ENCODE assay signal across 9 mouse cellular contexts in genomic region chr13:16023070-16024039, GRCm38 (mm10). TPM values are rescaled to one million over a fixed set of nuclear protein-coding genes. Genes with fewer than 3 reads are reported as not detected.
A peak's percentile ranks its signal among the peaks of the same experiment; 100 is the strongest.
DNase-seq lines count a peak whose midpoint lies in the region; ATAC-seq and TF ChIP-seq lines count a peak whose summit lies in the region.
"Had no signal": no experiment of that assay in that cellular context is flagged by ENCODE, and none has a peak within 500 bp of the region (broad histone marks: within the 10 kb centered on the region; RNA-seq: fewer than 3 reads in every experiment).

No protein-coding gene starts in this region.

- H3K36me3 ChIP-seq in kidney, embryonic 15.5 days = no peaks in the 10 kb centered on the region
- H3K36me3 ChIP-seq in forebrain, postnatal 0 days (ENCODE audit: insufficient read depth) = no peaks in the 10 kb centered on the region

- ATAC-seq in kidney, embryonic 15.5 days (replicated peaks; ENCODE audit: low FRiP score) = peak; percentile 84
- peak; percentile 94 for ATAC-seq in forebrain, postnatal 0 days

- no peak for DNase-seq in kidney, postnatal 25 days
- peak; percentile 66 for DNase-seq in forebrain, postnatal 0 days
- DNase-seq in mesoderm, embryonic 11.5 days (ENCODE audit: low read depth, low spot score) = peak; percentile 45
- DNase-seq in thymus, postnatal 0 days (ENCODE audit: low spot score) = no peak
- DNase-seq in spleen, postnatal 14 days (ENCODE audit: low spot score in 2 of 2) = no peak
- DNase-seq in urinary bladder, adult 2 months (ENCODE audit: low spot score) = no peak
- DNase-seq: liver had no signal

- H3K9me3 ChIP-seq in kidney, embryonic 15.5 days (replicated peaks) = no peaks in the 10 kb centered on the region
- no peaks in the 10 kb centered on the region for H3K9me3 ChIP-seq in forebrain, postnatal 0 days (ENCODE audit: low read length)

- H3K4me1 ChIP-seq in kidney, embryonic 15.5 days = peaks cover 15% of the 10 kb centered on the region
- H3K4me1 ChIP-seq in cortical plate, adult 2 months (ENCODE audit: control insufficient read depth, insufficient read depth, low read length) = peaks cover 2% of the 10 kb centered on the region
- no peaks in the 10 kb centered on the region for H3K4me1 ChIP-seq in forebrain, postnatal 0 days (ENCODE audit: insufficient read depth)

- peaks cover 13% of the 10 kb centered on the region for H3K27me3 ChIP-seq in kidney, embryonic 15.5 days
- no peaks in the 10 kb centered on the region for H3K27me3 ChIP-seq in forebrain, postnatal 0 days (ENCODE audit: insufficient read depth, low read length)

- no peak overlapping the region for H3K9ac ChIP-seq in kidney, embryonic 15.5 days
- H3K9ac ChIP-seq in forebrain, postnatal 0 days = peak overlapping the region; percentile 42

- H3K27ac ChIP-seq in kidney, embryonic 15.5 days = no peak overlapping the region
- H3K27ac ChIP-seq in cortical plate, adult 2 months (ENCODE audit: insufficient read depth, low read length) = peak overlapping the region; percentile 87
- H3K27ac ChIP-seq in forebrain, postnatal 0 days (ENCODE audit: low read depth, low read length) = peak overlapping the region; percentile 54; the same call in 1 of the 2 replicates

- TF ChIP-seq CTCF in cortical plate, adult 2 months (IDR thresholded peaks at IDR 0.05; ENCODE audit: extremely low read depth, insufficient read depth, low read length) = no peak
- peak; percentile 50 for TF ChIP-seq CTCF in forebrain, postnatal 0 days (IDR thresholded peaks at IDR 0.05; ENCODE audit: low read depth)

- 28% methylated on average over 13 of the region's 13 CpGs for WGBS in kidney, embryonic 15.5 days
- WGBS in forebrain, postnatal 0 days = 36% methylated on average over 13 of the region's 13 CpGs

- TF ChIP-seq POLR2A in cortical plate, adult 2 months (IDR thresholded peaks at IDR 0.05; ENCODE audit: extremely low read depth, insufficient read depth, low read length) = no peak

- H3K4me3 ChIP-seq in kidney, embryonic 15.5 days (replicated peaks) = no peak overlapping the region
- peak overlapping the region; percentile 69 for H3K4me3 ChIP-seq in cortical plate, adult 2 months (ENCODE audit: insufficient read depth, low read length)
- peak overlapping the region; percentile 27 for H3K4me3 ChIP-seq in forebrain, postnatal 0 days (ENCODE audit: low read depth, low read length)

- peak overlapping the region; percentile 28; the same call in 1 of the 2 replicates for H3K4me2 ChIP-seq in kidney, embryonic 15.5 days
- H3K4me2 ChIP-seq in forebrain, postnatal 0 days (ENCODE audit: low read depth) = peak overlapping the region; percentile 44

RNA-seq across cellular contexts. Expression of gene Inhba, which starts 11.7 kb away (rescaled TPM):
- 1.4 and 1.8 TPM in 2 replicates for polyA plus RNA-seq in kidney, embryonic 15.5 days (2015; fragmentation: Nextera tagmentation; extraction: Ambion mirVana)
- 4.4 and 4.5 TPM in 2 replicates for polyA plus RNA-seq in cortical plate, adult 2 months (2012; rRNA removed)
- total RNA-seq in forebrain, postnatal 0 days (2014; rRNA removed) = 2.0 and 4.5 TPM in 2 replicates
- 4.3 and 5.6 TPM in 2 replicates for polyA plus RNA-seq in forebrain, postnatal 0 days (2015; fragmentation: Nextera tagmentation; extraction: Ambion mirVana)
- 0.25 and 0.26 TPM in 2 replicates for polyA plus RNA-seq in thymus, postnatal 0 days (2015; fragmentation: Nextera tagmentation; extraction: Ambion mirVana)
- polyA plus RNA-seq in urinary bladder, adult 2 months (2012; rRNA removed) = 0.51 and 1.0 TPM in 2 replicates

Comparison
In these comparisons a context has a peak if more than half of its experiments do, and no peak if none do; other contexts are left out.
1. DNase-seq: peak in forebrain, postnatal 0 days (single experiment) and mesoderm, embryonic 11.5 days (single experiment); none in kidney, postnatal 25 days (0 of 2), thymus, postnatal 0 days (single experiment), spleen, postnatal 14 days (0 of 2) and urinary bladder, adult 2 months (single experiment).